Mouse (Mus musculus): ENCODE results near the gene Sumo3.

DNA sequence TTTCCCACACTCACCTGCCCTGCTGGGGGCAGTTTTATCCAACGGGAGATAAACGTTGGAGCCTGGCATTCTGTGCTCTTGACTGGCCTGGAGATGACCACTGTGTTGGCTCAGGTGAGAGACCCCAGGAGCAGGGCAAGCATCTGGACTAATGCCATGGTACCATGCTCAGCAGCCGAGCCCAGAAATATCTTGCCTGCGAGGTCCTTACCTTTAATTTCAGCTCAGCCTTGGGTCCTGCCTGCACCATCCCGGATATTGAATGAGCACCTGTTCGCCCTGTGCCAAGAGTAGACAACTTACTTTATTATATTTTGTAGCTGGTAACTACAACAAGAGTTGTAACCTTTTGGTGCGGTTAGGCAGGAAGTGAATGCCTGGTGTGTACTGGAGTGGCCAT, 958 bp downstream of the Sumo3 start:
- TF ChIP-seq TAL1 (IDR thresholded peaks at IDR 0.05; ENCODE audit: low read length) (no peak), GATA1 (IDR thresholded peaks at IDR 0.05; ENCODE audit: low read length) (no peak)

All from erythroblast, embryonic 14.5 days (primary cell).